Mouse (Mus musculus): ENCODE measurements around the gene Gm20388.

GRCm38 (mm10) chr8:121113261-121113660, 1202.6 kb downstream of the Gm20388 start:
- TF ChIP-seq CTCF (IDR thresholded peaks at IDR 0.05; ENCODE audit: control insufficient read depth, insufficient read depth, low read length) (peak; percentile 95), POLR2A (IDR thresholded peaks at IDR 0.05; ENCODE audit: borderline replicate concordance, control insufficient read depth, low read depth, low read length) (no peak)

Measured in bone marrow, adult 2 months (tissue).